Comparison of ENCODE assay signal across 8 mouse cellular contexts in genomic region chr11:20248840-20249239, GRCm38 (mm10). TPM values are rescaled to one million over a fixed set of nuclear protein-coding genes. Genes with fewer than 3 reads are reported as not detected.
DNase-seq lines count a peak whose midpoint lies in the region; ATAC-seq and TF ChIP-seq lines count a peak whose summit lies in the region.

No protein-coding gene starts in this region.

- under 1% methylated on average over 39 of the region's 39 CpGs for WGBS in cerebellum, adult 2 months
- under 1% methylated on average over 38 of the region's 39 CpGs for WGBS in forebrain, postnatal 0 days
- WGBS in liver, embryonic 12.5 days (ENCODE audit: insufficient replicate concordance), result under 1% methylated on average over 39 of the region's 39 CpGs
- under 1% methylated on average over 37 of the region's 39 CpGs for WGBS in small intestine, adult 2 months

- no peaks in the 10 kb centered on the region for H3K27me3 ChIP-seq in cerebellum, adult 2 months (ENCODE audit: control insufficient read depth, insufficient read depth, low read length)
- no peaks in the 10 kb centered on the region for H3K27me3 ChIP-seq in forebrain, postnatal 0 days (ENCODE audit: insufficient read depth, low read length)
- no peaks in the 10 kb centered on the region for H3K27me3 ChIP-seq in liver, embryonic 12.5 days (replicated peaks)
- H3K27me3 ChIP-seq in small intestine, adult 2 months (ENCODE audit: control insufficient read depth, insufficient read depth, low read length), result no peaks in the 10 kb centered on the region

- H3K36me3 ChIP-seq in forebrain, postnatal 0 days (ENCODE audit: insufficient read depth), result 0 out of 2 replicates have a peak, but pooled peaks cover 7% of the 10 kb centered on the region
- H3K36me3 ChIP-seq in liver, embryonic 12.5 days, result peaks cover 8% of the 10 kb centered on the region; the same call in 1 of the 2 replicates
- peaks cover 2% of the 10 kb centered on the region; the same call in 1 of the 2 replicates for H3K36me3 ChIP-seq in small intestine, adult 2 months (ENCODE audit: control insufficient read depth, insufficient read depth, low read length)

- H3K4me3 ChIP-seq in cerebellum, adult 2 months (replicated peaks; ENCODE audit: insufficient read depth, low read depth, low read length), result peak overlapping the region; percentile 79
- peak overlapping the region; percentile 90 for H3K4me3 ChIP-seq in forebrain, postnatal 0 days (ENCODE audit: low read depth, low read length)
- H3K4me3 ChIP-seq in liver, embryonic 12.5 days, result peak overlapping the region; percentile 88
- peak overlapping the region; percentile 73 for H3K4me3 ChIP-seq in small intestine, adult 2 months (ENCODE audit: low read depth, low read length)

- H3K9ac ChIP-seq in forebrain, postnatal 0 days, result peak overlapping the region; percentile 97
- peak overlapping the region; percentile 94 for H3K9ac ChIP-seq in liver, embryonic 12.5 days

- peak overlapping the region; percentile 92 for H3K4me2 ChIP-seq in forebrain, postnatal 0 days (ENCODE audit: low read depth)
- H3K4me2 ChIP-seq in liver, embryonic 12.5 days, result peak overlapping the region; percentile 100

- TF ChIP-seq CTCF in cerebellum, adult 2 months (IDR thresholded peaks at IDR 0.05; ENCODE audit: borderline replicate concordance, insufficient read depth, low read depth, low read length), result no peak
- TF ChIP-seq CTCF in forebrain, postnatal 0 days (IDR thresholded peaks at IDR 0.05; ENCODE audit: low read depth), result no peak
- TF ChIP-seq CTCF in small intestine, adult 2 months (IDR thresholded peaks at IDR 0.05; ENCODE audit: extremely low read depth, insufficient read length, insufficient replicate concordance, low read depth, low read length), result no peak

- H3K27ac ChIP-seq in cerebellum, adult 2 months (ENCODE audit: insufficient read depth, low read length), result 0 out of 2 replicates have a peak overlapping the region, but pooled peaks have one; percentile 11
- peak overlapping the region; percentile 88 for H3K27ac ChIP-seq in forebrain, postnatal 0 days (ENCODE audit: low read depth, low read length)
- H3K27ac ChIP-seq in liver, embryonic 12.5 days, result peak overlapping the region; percentile 82
- H3K27ac ChIP-seq in small intestine, adult 2 months (ENCODE audit: insufficient read depth, low read depth, low read length), result peak overlapping the region; percentile 39

- no peaks in the 10 kb centered on the region for H3K4me1 ChIP-seq in cerebellum, adult 2 months (ENCODE audit: control insufficient read depth, insufficient read depth, low read length)
- H3K4me1 ChIP-seq in forebrain, postnatal 0 days (ENCODE audit: insufficient read depth), result peaks cover 7% of the 10 kb centered on the region
- peaks cover 62% of the 10 kb centered on the region for H3K4me1 ChIP-seq in liver, embryonic 12.5 days
- peaks cover 3% of the 10 kb centered on the region; the same call in 1 of the 2 replicates for H3K4me1 ChIP-seq in small intestine, adult 2 months (ENCODE audit: control insufficient read depth, insufficient read depth, insufficient read length, low read length)

- TF ChIP-seq POLR2A in cerebellum, adult 2 months (IDR thresholded peaks at IDR 0.05; ENCODE audit: borderline replicate concordance, insufficient read depth, low read length), result no peak
- no peak for TF ChIP-seq POLR2A in small intestine, adult 2 months (IDR thresholded peaks at IDR 0.05; ENCODE audit: low read depth, low read length)

- no peak for DNase-seq in cerebellum, adult 2 months
- peak; percentile 34 for DNase-seq in right cerebral cortex, adult 18-20 months
- DNase-seq in right cerebral cortex, postnatal 36 days (ENCODE audit: low spot score in 2 of 2), result no peak
- DNase-seq in forebrain, postnatal 0 days, result no peak
- no peak for DNase-seq in layer of hippocampus, postnatal 10 days (ENCODE audit: low spot score in 2 of 2)

- ATAC-seq in cerebellum, adult (ENCODE audit: insufficient number of reproducible peaks, low FRiP score, low TSS enrichment), result no peak; the same call in none of the 2 replicates
- peak; percentile 70 for ATAC-seq in forebrain, postnatal 0 days
- peak; percentile 50 for ATAC-seq in liver, embryonic 12.5 days

- no peaks in the 10 kb centered on the region for H3K9me3 ChIP-seq in forebrain, postnatal 0 days (ENCODE audit: low read length)
- H3K9me3 ChIP-seq in liver, embryonic 12.5 days (replicated peaks), result no peaks in the 10 kb centered on the region

RNA-seq across cellular contexts. Expression of gene Cep68, which starts 0.4 kb away (rescaled TPM):
- 12.6 and 12.9 TPM in 2 replicates for polyA plus RNA-seq in cerebellum, adult 2 months (2012; rRNA removed)
- total RNA-seq in forebrain, postnatal 0 days (2014; rRNA removed), result 41.7 and 43.9 TPM in 2 replicates
- 21.5 and 26.1 TPM in 2 replicates for polyA plus RNA-seq in forebrain, postnatal 0 days (2015; fragmentation: Nextera tagmentation; extraction: Ambion mirVana)
- polyA plus RNA-seq in liver, embryonic 12.5 days (2016; fragmentation: Nextera tagmentation; extraction: Ambion mirVana), result 14.3 and 15.1 TPM in 2 replicates
- polyA plus RNA-seq in small intestine, adult 2 months (2012; rRNA removed), result 3.5 and 4.6 TPM in 2 replicates
- total RNA-seq in layer of hippocampus, postnatal 10 days (2021), result 10 to 100 TPM; 33.5 to 34.3 TPM

RNA-seq across cellular contexts. Expression of gene Rab1a, which starts 47.6 kb away (rescaled TPM):
- 191 and 197 TPM in 2 replicates for polyA plus RNA-seq in cerebellum, adult 2 months (2012; rRNA removed)
- total RNA-seq in forebrain, postnatal 0 days (2014; rRNA removed), result 105 and 108 TPM in 2 replicates
- 267 and 312 TPM in 2 replicates for polyA plus RNA-seq in forebrain, postnatal 0 days (2015; fragmentation: Nextera tagmentation; extraction: Ambion mirVana)
- polyA plus RNA-seq in liver, embryonic 12.5 days (2016; fragmentation: Nextera tagmentation; extraction: Ambion mirVana), result 130 and 132 TPM in 2 replicates
- polyA plus RNA-seq in small intestine, adult 2 months (2012; rRNA removed), result 27.7 and 60.0 TPM in 2 replicates
- total RNA-seq in layer of hippocampus, postnatal 10 days (2021), result 100 to 1,000 TPM; 190 to 198 TPM

Comparison
In these comparisons a context has a peak if more than half of its experiments do, and no peak if none do; other contexts are left out.
1. H3K27ac ChIP-seq: peak in every context shown above with its lines; median percentile 88 in forebrain, postnatal 0 days; 82 in liver, embryonic 12.5 days; 39 in small intestine, adult 2 months; 11 in cerebellum, adult 2 months.